Mouse (Mus musculus) left cerebral cortex, postnatal 25 days (tissue): ENCODE data around the gene Gm12790. TPM values are rescaled to one million over a fixed set of nuclear protein-coding genes. Genes with fewer than 3 reads are reported as not detected.
"Not testable (repeated sequence)": the region's sequence is repeated elsewhere in the genome, so short reads cannot be mapped to it uniquely, and the experiment has no call there.

Source experiments
- DNase-seq, 2 experiments: peaks; one replicate each; pipeline ENCODE4 v3.0.0; 2022; ENCODE audit warnings: low spot score in 2 of 2, mixed read lengths in 1 of 2
- intact Hi-C: fragments of 180-260 bp; cut with DNase I; formaldehyde crosslinking; loops from one replicate; pipeline ENCODE4 v1.15.1; 2025
- total RNA-seq, 2 experiments: library from RNA; stranded (reverse); gene quantifications; 2 replicates each; pipeline ENCODE4 v1.2.3; 2021

The Gm12790 gene
- not detected for total RNA-seq

- intact Hi-C loops, DNase-seq: not testable (repeated sequence)
Measured at GRCm38 (mm10) chr4:101980949-101981348, at the start of gene Gm12790. Gene Gm12790 (minus strand): TSS chr4:101981049.

GRCm38 (mm10) chr4:102026619-102027018 is 45.8 kb upstream of the Gm12790 start:
- intact Hi-C loops, result no loop called here
- no peak for DNase-seq

- peak; percentile 76 to 79 for DNase-seq
- intact Hi-C loops, result loop anchor here (1.0 to 10.0 kb wide), 4 partner anchors 138 to 654 kb away; no protein-coding TSS in a partner anchor
Measured at GRCm38 (mm10) chr4:101998267-101998922, 17.5 kb upstream of the Gm12790 start.

GRCm38 (mm10) chr4:101997426-101997825 is 16.6 kb upstream of the Gm12790 start:
- no peak for DNase-seq
- intact Hi-C loops, result loop anchor here (5.0 to 10.0 kb wide), 2 partner anchors 530 to 653 kb away; no protein-coding TSS in a partner anchor

GRCm38 (mm10) chr4:101986326-101986725 is 5.5 kb upstream of the Gm12790 start, which contains the start of gene Gm12789:
Gene Gm12789 (plus strand): TSS chr4:101986626.
- intact Hi-C loops, DNase-seq: not testable (repeated sequence)

- intact Hi-C loops, result no loop called here
Measured at GRCm38 (mm10) chr4:101985678-101986077, 4.8 kb upstream of the Gm12790 start.

GRCm38 (mm10) chr4:101940107-101940506 is 40.7 kb downstream of the Gm12790 start, which contains the start of gene Gm12794:
Gene Gm12794 (plus strand): TSS chr4:101940407.
- intact Hi-C loops, DNase-seq: not testable (repeated sequence)

More at GRCm38 (mm10) chr4:101985678-101986077, 4.8 kb upstream of the Gm12790 start:
- no peak for DNase-seq

Other genes with a start within 250 kb of the Gm12790 start
- not detected for gene B020004J07Rik, start 137.0 kb downstream of the Gm12790 start, total RNA-seq
- not detected for gene C130073F10Rik, start 87.3 kb downstream of the Gm12790 start, total RNA-seq
- gene Gm12800, start 71.9 kb downstream of the Gm12790 start, total RNA-seq, result not detected
- not detected for gene Gm12794, start 40.6 kb downstream of the Gm12790 start, total RNA-seq
- gene Gm12789, start 5.6 kb upstream of the Gm12790 start, total RNA-seq, result not detected
- gene Pde4b, start 106.5 kb upstream of the Gm12790 start, total RNA-seq, result 100 to 1,000 TPM; 116 to 134 TPM